ENCODE assay signal across 8 mouse cellular contexts in the genomic region with DNA sequence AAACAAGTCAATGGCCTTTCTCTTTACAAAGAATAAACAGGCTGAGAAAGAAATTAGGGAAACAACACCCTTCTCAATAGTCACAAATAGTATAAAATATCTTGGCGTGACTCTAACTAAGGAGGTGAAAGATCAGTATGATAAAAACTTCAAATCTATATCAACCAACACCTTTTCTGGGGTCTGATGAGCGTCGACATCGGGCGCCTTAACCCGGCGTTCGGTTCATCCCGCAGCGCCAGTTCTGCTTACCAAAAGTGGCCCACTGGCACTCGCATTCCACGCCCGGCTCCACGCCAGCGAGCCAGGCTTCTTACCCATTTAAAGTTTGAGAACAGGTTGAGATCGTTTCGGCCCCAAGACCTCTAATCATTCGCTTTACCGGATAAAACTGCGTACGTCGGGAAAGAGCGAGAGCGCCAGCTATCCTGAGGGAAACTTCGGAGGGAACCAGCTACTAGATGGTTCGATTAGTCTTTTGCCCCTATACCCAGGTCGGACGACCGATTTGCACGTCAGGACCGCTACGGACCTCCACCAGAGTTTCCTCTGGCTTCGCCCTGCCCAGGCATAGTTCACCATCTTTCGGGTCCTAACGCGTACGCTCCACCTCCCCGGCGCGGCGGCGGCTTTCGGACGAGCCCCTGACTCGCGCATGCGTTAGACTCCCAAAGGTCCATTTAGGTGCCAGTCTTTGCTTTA.
A peak's percentile ranks its signal among the peaks of the same experiment; 100 is the strongest.
DNase-seq lines count a peak whose midpoint lies in the region; ATAC-seq and TF ChIP-seq lines count a peak whose summit lies in the region.
"Not testable (repeated sequence)": the region's sequence is repeated elsewhere in the genome, so short reads cannot be mapped to it uniquely, and the experiment has no call there.

No protein-coding gene starts in this region.

- peak; percentile 88 for ATAC-seq in common myeloid progenitor, adult 5-6 weeks (replicated peaks; ENCODE audit: low read depth, poor library complexity, severe bottlenecking)

- not testable (repeated sequence) for H3K4me3 ChIP-seq in left cerebral cortex, adult 2 months

- not testable (repeated sequence) for TF ChIP-seq CTCF in left cerebral cortex, adult 2 months (IDR thresholded peaks at IDR 0.05)

- DNase-seq in T-cell, adult 2 months (ENCODE audit: low spot score): peak; percentile 94
- peak; percentile 99 for DNase-seq in gastrocnemius, postnatal 14 days
- peak; percentile 100 for DNase-seq in induced T-regulatory cell, adult 2 months (ENCODE audit: low read depth)
- DNase-seq in left cerebral cortex, adult 2 months (ENCODE audit: extremely low spot score in 1 of 2, low spot score in 2 of 2): peak; percentile 100
- peak; percentile 92 to 97 for DNase-seq in lung, postnatal 4 days
- peak; percentile 84 for DNase-seq in retina, postnatal 7 days (ENCODE audit: low read depth, low spot score)
- DNase-seq in urinary bladder, adult 2 months (ENCODE audit: low spot score): peak; percentile 100

- H3K27ac ChIP-seq in left cerebral cortex, adult 2 months: not testable (repeated sequence)

- intact Hi-C loops in gastrocnemius, postnatal 14 days (cut with DNase I; ENCODE audit: low total_unique reads); left cerebral cortex, adult 2 months (cut with DNase I): not testable (repeated sequence)
